Mouse (Mus musculus): ENCODE data around the gene Unc5cl.

GRCm38 (mm10) chr17:48551788-48552531 is 97.3 kb downstream of the Unc5cl start:
- no peak for TF ChIP-seq CTCF (IDR thresholded peaks at IDR 0.05; ENCODE audit: low read depth)
- no peak for TF ChIP-seq EP300 (IDR thresholded peaks at IDR 0.05; ENCODE audit: low read depth)

Data from liver, embryonic 14.5 days (tissue).